Mouse (Mus musculus) C2C12 (cell line): ENCODE measurements at regions not wholly inside any gene's neighbourhood (a gene's known extent, or its start where the extent isn't known, plus 50 kb on each side); places are given as distances from the start of the nearest gene placed in this dataset.

Source experiments
- H3K27me3 ChIP-seq: one replicate; pipeline ENCODE4 v1.6.1; 2011; ENCODE audit not compliant: control insufficient read depth, insufficient read depth, insufficient read length
- H3K36me3 ChIP-seq: one replicate; pipeline ENCODE4 v1.6.1; 2011; ENCODE audit not compliant: control insufficient read depth, insufficient read depth
- H3K4me3 ChIP-seq: one replicate; pipeline ENCODE4 v1.5.1; 2011; ENCODE audit warnings: mild to moderate bottlenecking, control low read depth; ENCODE audit not compliant: poor library complexity, insufficient read depth, severe bottlenecking
- H3K79me2 ChIP-seq: one replicate; pipeline ENCODE4 v1.6.1; 2011; ENCODE audit not compliant: control insufficient read depth, insufficient read depth
- H3K79me3 ChIP-seq: one replicate; pipeline ENCODE4 v1.6.1; 2011; ENCODE audit warnings: low read depth, control low read depth
- H3ac ChIP-seq: one replicate; pipeline ENCODE3; 2011; ENCODE audit warnings: low read depth; ENCODE audit not compliant: control insufficient read depth, insufficient read length
- CEBPB ChIP-seq: IDR thresholded peaks from one replicate; pipeline ENCODE4 v1.6.1; 2011; ENCODE audit warnings: low read depth, mild to moderate bottlenecking, control low read depth, moderate library complexity
- CTCF ChIP-seq: IDR thresholded peaks from one replicate; pipeline ENCODE4 v1.5.1; 2011; ENCODE audit not compliant: control insufficient read depth, insufficient read depth, insufficient read length
- FOSL1 ChIP-seq: IDR thresholded peaks from one replicate; pipeline ENCODE4 v1.8.0; 2011; ENCODE audit warnings: mild to moderate bottlenecking, low read length; ENCODE audit not compliant: poor library complexity, insufficient read depth, severe bottlenecking
- MAX ChIP-seq: IDR thresholded peaks from one replicate; pipeline ENCODE4 v1.6.1; 2011; ENCODE audit warnings: mild to moderate bottlenecking, control low read depth
- MYOD1 ChIP-seq: IDR thresholded peaks from one replicate; pipeline ENCODE4 v1.6.1; 2011; ENCODE audit warnings: low read depth; ENCODE audit not compliant: control insufficient read depth, insufficient read length
- MYOG ChIP-seq: IDR thresholded peaks from one replicate; pipeline ENCODE4 v1.6.1; 2011; ENCODE audit not compliant: control insufficient read depth, insufficient read length; ENCODE audit errors: extremely low read depth
- USF1 ChIP-seq: IDR thresholded peaks from one replicate; pipeline ENCODE4 v1.6.1; 2011; ENCODE audit warnings: low read depth, mild to moderate bottlenecking, control low read depth, moderate library complexity

DNA sequence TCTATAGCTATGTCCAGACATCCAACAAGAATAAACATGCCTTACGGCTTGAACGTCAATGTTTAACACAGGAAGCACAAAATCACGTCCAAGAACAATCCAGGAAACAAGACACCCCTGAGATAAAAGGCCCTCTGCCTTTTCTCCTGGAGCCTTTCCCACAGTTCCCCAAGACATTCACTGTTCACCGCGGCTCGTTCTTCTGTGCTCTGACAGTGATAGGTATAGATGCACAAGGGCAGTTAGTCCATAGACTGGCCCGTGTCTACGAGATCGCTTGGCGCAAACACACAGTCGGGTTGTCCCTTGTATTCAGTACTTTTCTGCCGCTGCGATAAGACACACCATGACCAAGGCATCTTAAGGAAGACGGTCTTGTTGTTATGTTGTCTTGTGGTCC lies 182.7 kb upstream of the Jmjd1c start:
- TF ChIP-seq FOSL1, result no peak
- no peaks in the 10 kb centered on the region for H3K27me3 ChIP-seq
- H3ac ChIP-seq, result no peak overlapping the region
- no peaks in the 10 kb centered on the region for H3K79me3 ChIP-seq
- no peaks in the 10 kb centered on the region for H3K36me3 ChIP-seq
- H3K79me2 ChIP-seq, result no peaks in the 10 kb centered on the region
- H3K4me3 ChIP-seq, result no peak overlapping the region

DNA sequence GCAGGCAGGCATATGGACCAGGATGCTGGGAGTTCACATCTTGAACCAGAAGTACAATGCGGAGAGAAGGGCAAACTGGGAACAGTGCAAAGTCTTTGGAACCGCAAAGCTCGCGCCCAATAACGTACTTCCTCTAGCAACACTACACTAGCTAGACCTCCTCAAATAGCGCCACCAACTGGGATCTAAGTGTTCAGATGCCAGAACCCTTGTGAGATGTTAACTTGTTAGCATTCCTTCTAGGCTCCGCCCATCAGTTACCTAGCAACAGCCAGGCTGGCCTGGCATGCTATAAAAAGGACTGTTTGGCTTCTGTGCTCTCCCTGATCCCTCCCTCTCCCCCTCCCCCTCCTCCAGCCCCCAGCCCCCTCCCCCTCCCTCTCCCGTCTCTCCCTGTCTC lies 182.3 kb upstream of the Jmjd1c start:
- TF ChIP-seq USF1, result no peak
- TF ChIP-seq CTCF, result no peak
- TF ChIP-seq MYOG, result no peak
- no peak for TF ChIP-seq MAX
- H3K36me3 ChIP-seq, result no peaks in the 10 kb centered on the region
- H3K4me3 ChIP-seq, result no peak overlapping the region
- H3K79me3 ChIP-seq, result no peaks in the 10 kb centered on the region
- H3K79me2 ChIP-seq, result no peaks in the 10 kb centered on the region
- no peak overlapping the region for H3ac ChIP-seq
- H3K27me3 ChIP-seq, result no peaks in the 10 kb centered on the region

DNA sequence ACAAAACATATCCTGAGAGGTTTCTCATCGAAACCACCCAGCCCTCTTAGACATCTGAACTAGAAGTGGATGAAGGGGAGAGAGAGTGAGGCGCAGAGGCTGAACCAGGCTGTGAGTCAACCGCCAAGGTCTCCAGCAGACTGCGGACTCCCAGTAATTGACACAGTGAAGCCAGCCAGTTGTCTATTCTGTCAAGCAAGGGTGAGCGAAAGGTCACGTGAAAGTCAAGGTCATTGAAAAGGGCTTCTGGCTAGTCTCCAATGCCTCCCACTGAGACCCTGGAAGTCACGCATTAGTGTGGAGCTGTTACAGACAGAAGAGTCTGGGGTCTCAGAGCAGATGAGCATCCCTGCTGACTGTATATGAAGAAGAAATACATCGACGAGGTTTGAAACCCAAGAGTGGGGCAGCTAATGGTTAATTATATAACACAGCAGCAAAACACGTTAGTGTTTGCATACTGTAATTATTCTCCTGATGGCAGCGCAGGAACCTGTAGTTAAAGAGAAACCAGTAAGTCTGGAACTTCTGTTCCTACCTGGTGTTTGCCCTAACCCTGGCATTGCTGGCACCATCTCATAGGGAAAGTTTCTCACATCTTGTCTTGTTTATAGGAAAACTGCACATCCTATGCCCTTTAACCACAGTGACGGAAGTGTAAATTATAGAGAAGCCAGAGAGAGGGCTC lies 181.5 kb upstream of the Jmjd1c start:
- no peaks in the 10 kb centered on the region for H3K27me3 ChIP-seq
- H3K79me2 ChIP-seq, result no peaks in the 10 kb centered on the region
- H3K79me3 ChIP-seq, result no peaks in the 10 kb centered on the region
- no peak overlapping the region for H3K4me3 ChIP-seq
- no peak overlapping the region for H3ac ChIP-seq
- H3K36me3 ChIP-seq, result no peaks in the 10 kb centered on the region
- TF ChIP-seq MYOD1 (no peak), USF1 (no peak), CTCF (no peak), FOSL1 (no peak), MAX (no peak), MYOG (no peak), CEBPB (no peak)

- Histone ChIP-seq H3ac (no peak overlapping the region), H3K36me3 (no peaks in the 10 kb centered on the region), H3K4me3 (no peak overlapping the region), H3K27me3 (no peaks in the 10 kb centered on the region), H3K79me3 (no peaks in the 10 kb centered on the region), H3K79me2 (no peaks in the 10 kb centered on the region)
- TF ChIP-seq CEBPB, result no peak
- no peak for TF ChIP-seq MYOG
- no peak for TF ChIP-seq MAX
- TF ChIP-seq FOSL1, result no peak
- no peak for TF ChIP-seq MYOD1
- TF ChIP-seq USF1, result no peak
- no peak for TF ChIP-seq CTCF
These were observed 180.1 kb upstream of the Jmjd1c start for GRCm38 (mm10) chr10:66915801-66916200.

DNA sequence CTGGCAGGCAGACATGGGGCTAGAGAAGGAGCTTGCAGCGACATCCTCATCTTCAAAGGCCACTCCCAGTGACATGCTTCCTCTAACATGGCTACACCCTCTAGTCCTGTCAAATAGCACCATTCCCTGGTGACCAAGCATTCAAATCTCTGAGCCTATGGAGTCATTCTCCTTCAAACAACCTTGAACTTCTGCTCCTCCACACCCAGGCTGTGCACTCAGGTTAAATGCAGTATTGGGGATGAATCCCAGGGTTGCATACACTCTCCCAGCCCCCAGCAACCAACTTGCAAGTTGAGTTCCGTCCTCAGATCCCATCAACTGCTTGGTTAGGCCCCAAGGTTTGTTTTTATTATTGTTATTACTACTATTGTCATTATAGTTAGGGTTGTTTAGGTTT lies 178.2 kb upstream of the Jmjd1c start:
- no peaks in the 10 kb centered on the region for H3K79me2 ChIP-seq
- no peak overlapping the region for H3K4me3 ChIP-seq
- TF ChIP-seq USF1 (no peak), MAX (no peak), CTCF (no peak), CEBPB (no peak), MYOG (no peak), FOSL1 (no peak), MYOD1 (no peak)
- H3K36me3 ChIP-seq, result no peaks in the 10 kb centered on the region
- no peaks in the 10 kb centered on the region for H3K79me3 ChIP-seq
- H3K27me3 ChIP-seq, result no peaks in the 10 kb centered on the region
- H3ac ChIP-seq, result no peak overlapping the region

GRCm38 (mm10) chr10:66918713-66919112 lies 177.2 kb upstream of the Jmjd1c start:
- TF ChIP-seq CEBPB (no peak), FOSL1 (no peak), MYOD1 (no peak), CTCF (no peak), MAX (no peak), USF1 (no peak), MYOG (no peak)
- Histone ChIP-seq H3ac (no peak overlapping the region), H3K79me3 (no peaks in the 10 kb centered on the region), H3K79me2 (no peaks in the 10 kb centered on the region), H3K27me3 (no peaks in the 10 kb centered on the region), H3K36me3 (no peaks in the 10 kb centered on the region), H3K4me3 (no peak overlapping the region)
